Mouse (Mus musculus) brain, embryonic 14.5 days (tissue): ENCODE measurements at regions not wholly inside any gene's neighbourhood (a gene's known extent, or its start where the extent isn't known, plus 50 kb on each side); places are given as distances from the start of the nearest gene placed in this dataset.
A peak's percentile ranks its signal among the peaks of the same experiment; 100 is the strongest.

ENCODE experiments used
- CTCF ChIP-seq: fragments of 200-500 bp; IDR thresholded peaks from 2 replicates; pipeline ENCODE4 v1.5.1; 2012; ENCODE audit warnings: inconsistent platforms, mild to moderate bottlenecking, moderate library complexity, borderline replicate concordance; ENCODE audit not compliant: insufficient read depth, insufficient read length; ENCODE audit errors: extremely low read depth
- POLR2A ChIP-seq: fragments of 200-500 bp; IDR thresholded peaks from 2 replicates; pipeline ENCODE4 v1.6.1; 2012; ENCODE audit warnings: mild to moderate bottlenecking, inconsistent platforms, borderline replicate concordance; ENCODE audit not compliant: poor library complexity, insufficient read depth, insufficient read length, severe bottlenecking; ENCODE audit errors: extremely low read depth

GRCm38 (mm10) chr13:69991253-69991891 is 189.2 kb downstream of the Med10 start:
- TF ChIP-seq CTCF = peak; percentile 81
- TF ChIP-seq POLR2A = no peak
